Mouse (Mus musculus) embryonic facial prominence, embryonic 11.5 days (tissue): ENCODE measurements at regions not wholly inside any gene's neighbourhood (a gene's known extent, or its start where the extent isn't known, plus 50 kb on each side); places are given as distances from the start of the nearest gene placed in this dataset.

Experiments
- ATAC-seq: fragments of 200-750 bp; cut with Nextera tagmentation; replicated peaks from 2 replicates; pipeline ENCODE4 v1.8.0; 2017; ENCODE audit warnings: low read depth; ENCODE audit not compliant: insufficient number of reproducible peaks, low FRiP score, low TSS enrichment
- DNase-seq: peaks from one replicate; pipeline ENCODE4 v3.0.0-alpha.2; 2015; ENCODE audit warnings: low spot score
- H3K27ac ChIP-seq: fragments of 300-500 bp; sonication (generic); replicated peaks from 2 replicates; pipeline ENCODE4 v1.5.1; 2014; ENCODE audit warnings: mild to moderate bottlenecking, low read depth, low read length, control low read depth
- H3K27me3 ChIP-seq: fragments of 300-500 bp; sonication (generic); 2 replicates; pipeline ENCODE4 v1.6.1; 2014; ENCODE audit warnings: mild to moderate bottlenecking, low read length, moderate library complexity, mixed read lengths; ENCODE audit not compliant: control insufficient read depth, insufficient read depth
- H3K36me3 ChIP-seq: fragments of 300-500 bp; sonication (generic); replicated peaks from 2 replicates; pipeline ENCODE4 v1.6.1; 2014; ENCODE audit warnings: low read depth, mild to moderate bottlenecking, low read length, moderate library complexity, mixed read lengths; ENCODE audit not compliant: control insufficient read depth, insufficient read depth
- H3K4me1 ChIP-seq: fragments of 300-500 bp; sonication (generic); 2 replicates; pipeline ENCODE4 v1.6.1; 2014; ENCODE audit warnings: low read length, mixed read lengths; ENCODE audit not compliant: control insufficient read depth, insufficient read depth
- H3K4me2 ChIP-seq: fragments of 300-500 bp; sonication (generic); 2 replicates; pipeline ENCODE4 v1.6.1; 2014; ENCODE audit warnings: low read depth, mild to moderate bottlenecking, control low read depth, low read length, moderate library complexity
- H3K4me3 ChIP-seq: fragments of 300-500 bp; sonication (generic); 2 replicates; pipeline ENCODE4 v1.5.1; 2014; ENCODE audit warnings: low read depth, low read length, control low read depth
- H3K9ac ChIP-seq: fragments of 300-500 bp; sonication (generic); replicated peaks from 2 replicates; pipeline ENCODE4 v1.6.1; 2014; ENCODE audit warnings: mild to moderate bottlenecking, control low read depth, low read length
- H3K9me3 ChIP-seq: fragments of 300-500 bp; sonication (generic); replicated peaks from 2 replicates; pipeline ENCODE4 v1.6.1; 2016; ENCODE audit warnings: mild to moderate bottlenecking, low read length, inconsistent platforms, mixed read lengths; ENCODE audit not compliant: control insufficient read depth
- WGBS: fragments of 180-500 bp; shearing (Covaris S2); extraction: QIAGEN DNeasy Blood & Tissue Kit; methylation state at CpG from one replicate; pipeline ENCODE4 v1.1.7; 2014; 5-methylcytosine and 5-hydroxymethylcytosine counted together

DNA sequence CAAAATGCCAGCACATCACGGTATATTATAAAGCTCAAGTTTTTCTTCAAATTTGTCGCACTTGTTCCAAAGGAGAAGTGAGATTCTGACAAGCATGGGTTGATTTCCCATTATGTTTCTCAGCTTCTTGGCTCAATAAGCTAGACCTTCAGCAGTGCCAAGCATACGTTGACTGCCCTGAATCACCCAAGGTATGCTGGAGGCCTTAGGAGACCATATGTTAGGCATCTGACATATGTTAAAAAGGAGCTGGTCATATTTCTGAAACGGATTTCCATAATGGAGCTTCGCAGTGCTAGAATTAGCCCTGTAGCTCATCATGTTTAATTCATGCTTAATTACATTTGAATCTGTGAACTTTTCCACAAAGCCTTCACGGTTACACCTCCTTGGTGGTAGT is 634.7 kb downstream of the Diaph3 start:
- Histone ChIP-seq H3K27ac (no peak overlapping the region), H3K27me3 (no peaks in the 10 kb centered on the region), H3K9me3 (no peaks in the 10 kb centered on the region), H3K9ac (no peak overlapping the region), H3K4me2 (no peak overlapping the region), H3K36me3 (no peaks in the 10 kb centered on the region), H3K4me3 (no peak overlapping the region), H3K4me1 (no peaks in the 10 kb centered on the region)
- 85% methylated on average over 6 of the region's 6 CpGs for WGBS
- DNase-seq (no peak), ATAC-seq (no peak)

GRCm38 (mm10) chr14:86490826-86491225 is 650.2 kb downstream of the Diaph3 start:
- WGBS = 73% methylated on average over 4 of the region's 4 CpGs
- Histone ChIP-seq H3K27me3 (no peaks in the 10 kb centered on the region), H3K4me2 (no peak overlapping the region), H3K36me3 (no peaks in the 10 kb centered on the region), H3K4me1 (no peaks in the 10 kb centered on the region), H3K9ac (no peak overlapping the region), H3K27ac (no peak overlapping the region), H3K9me3 (no peaks in the 10 kb centered on the region), H3K4me3 (no peak overlapping the region)
- no peak for DNase-seq
- no peak for ATAC-seq

DNA sequence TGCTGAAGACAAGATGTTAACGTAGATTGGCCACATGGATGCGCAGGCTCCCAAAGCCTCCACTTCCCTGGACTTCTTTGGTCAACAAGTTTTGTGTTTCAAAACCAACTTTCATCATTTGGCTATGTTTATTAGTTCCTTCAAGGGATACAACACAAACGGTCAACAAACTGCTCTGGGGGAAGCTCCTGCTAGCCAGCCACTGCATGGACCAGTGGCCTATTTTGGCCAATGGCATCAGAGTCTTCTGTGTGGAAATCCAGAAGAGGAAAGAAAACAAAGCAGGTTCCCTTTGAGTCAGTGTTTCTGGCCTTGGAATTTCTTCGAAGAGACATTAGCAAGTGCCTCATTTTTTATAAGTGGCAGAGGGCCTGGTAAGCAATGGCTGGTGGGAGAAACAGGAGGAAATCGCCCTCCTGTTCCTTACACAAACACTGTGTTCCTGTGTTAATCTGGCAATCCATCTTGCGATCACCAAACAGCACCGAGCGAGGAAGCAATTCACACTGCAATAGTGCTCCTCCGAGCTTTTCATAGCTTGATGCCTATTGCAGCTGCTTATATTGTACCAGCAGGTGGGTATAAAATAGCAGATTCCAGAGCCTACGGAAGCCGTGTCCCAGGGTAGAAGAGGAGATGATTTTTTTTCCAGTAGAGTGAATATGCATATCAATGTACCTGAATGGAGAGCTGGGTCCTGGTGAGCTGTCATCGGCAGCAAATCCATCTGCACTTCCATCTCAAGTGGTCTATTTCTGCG is 651.0 kb downstream of the Diaph3 start:
- ATAC-seq (no peak), DNase-seq (no peak)
- no peak overlapping the region for H3K27ac ChIP-seq
- no peaks in the 10 kb centered on the region for H3K36me3 ChIP-seq
- H3K4me1 ChIP-seq = no peaks in the 10 kb centered on the region
- H3K9me3 ChIP-seq = no peaks in the 10 kb centered on the region
- no peak overlapping the region for H3K4me3 ChIP-seq
- H3K27me3 ChIP-seq = no peaks in the 10 kb centered on the region
- no peak overlapping the region for H3K4me2 ChIP-seq
- no peak overlapping the region for H3K9ac ChIP-seq
- 80% methylated on average over 13 of the region's 13 CpGs for WGBS

- Histone ChIP-seq H3K27ac (no peak overlapping the region), H3K4me2 (no peak overlapping the region), H3K4me3 (no peak overlapping the region), H3K9me3 (no peaks in the 10 kb centered on the region), H3K36me3 (no peaks in the 10 kb centered on the region), H3K9ac (no peak overlapping the region), H3K4me1 (no peaks in the 10 kb centered on the region), H3K27me3 (no peaks in the 10 kb centered on the region)
- 89% methylated on average over 16 of the region's 16 CpGs for WGBS
- ATAC-seq = no peak
- DNase-seq = no peak
These were observed 651.8 kb downstream of the Diaph3 start for GRCm38 (mm10) chr14:86489044-86489816.

GRCm38 (mm10) chr14:86487285-86487897 is 653.6 kb downstream of the Diaph3 start:
- no peak overlapping the region for H3K9ac ChIP-seq
- no peak overlapping the region for H3K27ac ChIP-seq
- no peak overlapping the region for H3K4me2 ChIP-seq
- H3K36me3 ChIP-seq = no peaks in the 10 kb centered on the region
- ATAC-seq = no peak
- no peaks in the 10 kb centered on the region for H3K27me3 ChIP-seq
- no peak overlapping the region for H3K4me3 ChIP-seq
- no peaks in the 10 kb centered on the region for H3K9me3 ChIP-seq
- H3K4me1 ChIP-seq = no peaks in the 10 kb centered on the region
- 53% methylated on average over 8 of the region's 8 CpGs for WGBS
- no peak for DNase-seq

GRCm38 (mm10) chr14:86484247-86484646 is 656.8 kb downstream of the Diaph3 start:
- 89% methylated on average over 5 of the region's 5 CpGs for WGBS
- H3K27me3 ChIP-seq = no peaks in the 10 kb centered on the region
- no peak for DNase-seq
- H3K27ac ChIP-seq = no peak overlapping the region
- no peaks in the 10 kb centered on the region for H3K9me3 ChIP-seq
- no peak overlapping the region for H3K9ac ChIP-seq
- H3K4me1 ChIP-seq = no peaks in the 10 kb centered on the region
- no peaks in the 10 kb centered on the region for H3K36me3 ChIP-seq
- ATAC-seq = no peak
- H3K4me2 ChIP-seq = no peak overlapping the region
- no peak overlapping the region for H3K4me3 ChIP-seq

DNA sequence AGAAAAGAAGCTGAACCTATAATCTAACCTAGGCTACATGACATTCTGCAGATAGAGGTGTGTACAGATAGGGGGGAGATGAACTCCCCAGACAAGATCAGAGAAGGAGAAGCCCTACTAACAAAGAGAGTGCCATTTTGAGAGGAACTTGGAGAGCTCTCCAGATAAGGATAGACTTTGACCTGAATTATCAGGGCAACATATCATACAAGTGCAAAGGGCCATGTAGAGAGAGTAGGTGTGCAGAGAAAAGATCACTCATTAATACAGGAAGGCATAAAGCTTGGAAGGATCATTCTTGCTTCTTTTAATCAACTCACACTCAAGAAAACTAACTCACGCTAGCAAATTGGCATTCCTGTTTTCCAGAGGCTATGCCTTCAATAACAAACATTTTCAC is 667.4 kb downstream of the Diaph3 start:
- WGBS = 96% methylated on average over 1 of the region's 1 CpGs
- ATAC-seq = no peak
- Histone ChIP-seq H3K9me3 (no peaks in the 10 kb centered on the region), H3K36me3 (no peaks in the 10 kb centered on the region), H3K27me3 (no peaks in the 10 kb centered on the region), H3K9ac (no peak overlapping the region), H3K27ac (no peak overlapping the region), H3K4me3 (no peak overlapping the region), H3K4me1 (no peaks in the 10 kb centered on the region), H3K4me2 (no peak overlapping the region)
- no peak for DNase-seq

GRCm38 (mm10) chr14:86470462-86470861 is 670.6 kb downstream of the Diaph3 start:
- no peak overlapping the region for H3K9ac ChIP-seq
- no peaks in the 10 kb centered on the region for H3K27me3 ChIP-seq
- no peaks in the 10 kb centered on the region for H3K9me3 ChIP-seq
- H3K4me3 ChIP-seq = no peak overlapping the region
- no peak overlapping the region for H3K4me2 ChIP-seq
- WGBS = 45% methylated on average over 4 of the region's 4 CpGs
- no peaks in the 10 kb centered on the region for H3K36me3 ChIP-seq
- no peak for DNase-seq
- no peaks in the 10 kb centered on the region for H3K4me1 ChIP-seq
- ATAC-seq = no peak
- H3K27ac ChIP-seq = no peak overlapping the region
